Mouse (Mus musculus) small intestine, adult 2 months (tissue): ENCODE data around the gene Gpc1. TPM values are rescaled to one million over a fixed set of nuclear protein-coding genes. Genes with fewer than 3 reads are reported as not detected.

Source experiments
- H3K27ac ChIP-seq: fragments of 200-500 bp; 2 replicates; pipeline ENCODE4 v1.5.1; 2012; ENCODE audit warnings: low read depth, low read length, control low read depth, inconsistent platforms; ENCODE audit not compliant: insufficient read depth
- H3K27me3 ChIP-seq: fragments of 200-500 bp; 2 replicates; pipeline ENCODE4 v1.6.1; 2012; ENCODE audit warnings: mild to moderate bottlenecking, moderate library complexity, low read length, inconsistent platforms; ENCODE audit not compliant: control insufficient read depth, insufficient read depth
- H3K36me3 ChIP-seq: fragments of 200-500 bp; 2 replicates; pipeline ENCODE4 v1.6.1; 2012; ENCODE audit warnings: mild to moderate bottlenecking, low read length, control low read depth, inconsistent platforms; ENCODE audit not compliant: control insufficient read depth, insufficient read depth
- H3K4me1 ChIP-seq: fragments of 200-500 bp; 2 replicates; pipeline ENCODE4 v1.6.1; 2012; ENCODE audit warnings: low read length, inconsistent platforms, mixed read lengths; ENCODE audit not compliant: control insufficient read depth, insufficient read depth, insufficient read length
- H3K4me3 ChIP-seq: fragments of 200-500 bp; 2 replicates; pipeline ENCODE4 v1.5.1; 2012; ENCODE audit warnings: low read depth, mild to moderate bottlenecking, control low read depth, inconsistent platforms, low read length, moderate library complexity
- CTCF ChIP-seq: fragments of 200-500 bp; IDR thresholded peaks from 2 replicates; pipeline ENCODE4 v1.5.1; 2012; ENCODE audit warnings: low read depth, mild to moderate bottlenecking, control low read depth, inconsistent platforms, low read length, moderate library complexity, mixed read lengths; ENCODE audit not compliant: insufficient replicate concordance, insufficient read length; ENCODE audit errors: extremely low read depth
- POLR2A ChIP-seq: fragments of 200-500 bp; IDR thresholded peaks from 2 replicates; pipeline ENCODE4 v1.6.1; 2012; ENCODE audit warnings: low read depth, mild to moderate bottlenecking, control low read depth, inconsistent platforms, low read length, moderate library complexity
- WGBS: fragments of 180-500 bp; shearing (Covaris S2); methylation state at CpG from one replicate; pipeline ENCODE4 v1.1.7; 2018; 5-methylcytosine and 5-hydroxymethylcytosine counted together
- polyA plus RNA-seq: library from polyadenylated mRNA; depleted of rRNA; stranded (reverse); fragments of >200 nt; gene quantifications from 2 replicates; pipeline ENCODE4 v1.2.3, GENCODE M21; 2012

Gene Gpc1
- polyA plus RNA-seq, 1 experiment = 8.4 TPM

- Histone ChIP-seq H3K4me1 (no peaks in the 10 kb centered on the region), H3K27ac (no peak overlapping the region), H3K4me3 (no peak overlapping the region), H3K36me3 (no peaks in the 10 kb centered on the region), H3K27me3 (no peaks in the 10 kb centered on the region)
- WGBS = 65% methylated on average over 3 of the region's 3 CpGs
- no peak for TF ChIP-seq CTCF
- no peak for TF ChIP-seq POLR2A
Measured at GRCm38 (mm10) chr1:92874011-92874410, 42.6 kb downstream of the Gpc1 start.

- WGBS = 71% methylated on average over 8 of the region's 8 CpGs
- H3K4me1 ChIP-seq = no peaks in the 10 kb centered on the region
- TF ChIP-seq CTCF (no peak), POLR2A (no peak)
- H3K36me3 ChIP-seq = no peaks in the 10 kb centered on the region
- no peaks in the 10 kb centered on the region for H3K27me3 ChIP-seq
- no peak overlapping the region for H3K27ac ChIP-seq
- H3K4me3 ChIP-seq = no peak overlapping the region
Measured at GRCm38 (mm10) chr1:92875360-92876111, 44.1 kb downstream of the Gpc1 start.

GRCm38 (mm10) chr1:92877431-92877978 is 46.1 kb downstream of the Gpc1 start:
- no peaks in the 10 kb centered on the region for H3K27me3 ChIP-seq
- no peak for TF ChIP-seq CTCF
- no peak for TF ChIP-seq POLR2A
- 42% methylated on average over 12 of the region's 12 CpGs for whole genome bisulfite sequencing
- no peak overlapping the region for H3K4me3 ChIP-seq
- H3K36me3 ChIP-seq = no peaks in the 10 kb centered on the region
- no peak overlapping the region for H3K27ac ChIP-seq
- H3K4me1 ChIP-seq = no peaks in the 10 kb centered on the region

- Histone ChIP-seq H3K4me3 (no peak overlapping the region), H3K27me3 (no peaks in the 10 kb centered on the region), H3K27ac (no peak overlapping the region), H3K4me1 (no peaks in the 10 kb centered on the region), H3K36me3 (no peaks in the 10 kb centered on the region)
- no peak for TF ChIP-seq POLR2A
- no peak for TF ChIP-seq CTCF
- WGBS = 67% methylated on average over 13 of the region's 13 CpGs
Measured at GRCm38 (mm10) chr1:92878066-92878741, 46.8 kb downstream of the Gpc1 start.

DNA sequence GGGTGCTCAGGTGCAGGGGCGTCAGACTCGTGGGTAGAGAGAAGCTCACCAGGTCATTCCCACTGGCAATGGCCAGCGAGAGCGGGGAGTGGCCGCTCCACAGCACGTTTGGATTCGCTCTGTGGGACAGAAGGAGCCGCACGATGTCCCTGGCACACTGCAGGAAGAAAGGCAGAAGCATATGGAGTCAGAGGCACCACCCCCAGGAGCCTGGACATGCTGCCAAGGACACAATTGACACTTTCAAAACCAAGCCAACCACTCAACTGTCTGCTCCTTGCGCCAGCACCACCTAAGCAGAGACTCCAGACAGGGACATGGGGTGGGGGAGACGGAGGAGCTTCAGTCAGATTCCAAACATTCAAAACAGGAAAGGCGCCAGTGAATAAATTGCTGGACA is 47.8 kb downstream of the Gpc1 start:
- Histone ChIP-seq H3K36me3 (no peaks in the 10 kb centered on the region), H3K4me1 (no peaks in the 10 kb centered on the region), H3K27ac (no peak overlapping the region), H3K27me3 (no peaks in the 10 kb centered on the region), H3K4me3 (no peak overlapping the region)
- no peak for TF ChIP-seq POLR2A
- TF ChIP-seq CTCF = no peak
- WGBS = 88% methylated on average over 12 of the region's 12 CpGs

GRCm38 (mm10) chr1:92880101-92880500 is 48.7 kb downstream of the Gpc1 start:
- TF ChIP-seq POLR2A = no peak
- TF ChIP-seq CTCF = no peak
- WGBS = 74% methylated on average over 5 of the region's 5 CpGs
- H3K4me3 ChIP-seq = no peak overlapping the region
- H3K4me1 ChIP-seq = no peaks in the 10 kb centered on the region
- H3K27ac ChIP-seq = no peak overlapping the region
- H3K36me3 ChIP-seq = no peaks in the 10 kb centered on the region
- H3K27me3 ChIP-seq = no peaks in the 10 kb centered on the region

DNA sequence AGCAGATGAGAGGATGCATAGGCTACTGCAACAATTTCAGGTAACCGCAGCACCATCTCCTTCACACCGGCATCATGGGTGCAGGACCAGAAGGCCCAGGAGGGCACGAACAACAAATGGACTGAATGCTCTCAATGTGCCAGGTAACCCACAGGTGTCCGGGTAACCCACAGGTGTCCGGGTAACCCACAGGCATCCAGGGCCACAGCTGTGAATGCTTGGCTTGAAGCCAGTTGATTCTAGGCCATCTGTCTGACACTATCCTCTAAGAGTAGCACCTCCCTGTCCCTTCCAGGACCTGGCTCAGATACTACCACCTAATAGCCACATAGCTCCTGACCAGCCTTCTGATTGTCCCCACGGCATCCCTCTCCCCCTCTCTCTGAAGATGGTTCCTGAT is 50.5 kb downstream of the Gpc1 start:
- no peaks in the 10 kb centered on the region for H3K4me1 ChIP-seq
- 68% methylated on average over 6 of the region's 6 CpGs for WGBS
- no peak overlapping the region for H3K4me3 ChIP-seq
- TF ChIP-seq CTCF = no peak
- TF ChIP-seq POLR2A = no peak
- H3K27me3 ChIP-seq = no peaks in the 10 kb centered on the region
- no peak overlapping the region for H3K27ac ChIP-seq
- H3K36me3 ChIP-seq = no peaks in the 10 kb centered on the region
